Mouse (Mus musculus) 416B (cell line): ENCODE measurements around the gene Atp1b4.
"Not testable (repeated sequence)": the region's sequence is repeated elsewhere in the genome, so short reads cannot be mapped to it uniquely, and the experiment has no call there.

Source experiments
- DNase-seq: peaks from one replicate; pipeline ENCODE4 v3.0.0; 2011; ENCODE audit warnings: low read depth

Atp1b4 gene

GRCm38 (mm10) chrX:38315884-38316283, at the start of gene Atp1b4:
TSS of gene Atp1b4 (plus strand) at chrX:38316184.
- no peak for DNase-seq

GRCm38 (mm10) chrX:38308597-38308996, 7.4 kb upstream of the Atp1b4 start:
- no peak for DNase-seq

- no peak for DNase-seq
Observed at GRCm38 (mm10) chrX:38311054-38311453, 4.9 kb upstream of the Atp1b4 start.

GRCm38 (mm10) chrX:38312910-38313625, 2.9 kb upstream of the Atp1b4 start:
- no peak for DNase-seq

- no peak for DNase-seq
Observed at GRCm38 (mm10) chrX:38313626-38314210, 2.3 kb upstream of the Atp1b4 start.

GRCm38 (mm10) chrX:38330695-38331406, 14.9 kb downstream of the Atp1b4 start:
- no peak for DNase-seq

- DNase-seq = peak; percentile 67
Observed at GRCm38 (mm10) chrX:38334329-38335279, 18.6 kb downstream of the Atp1b4 start.

GRCm38 (mm10) chrX:38362016-38362415, 46.0 kb downstream of the Atp1b4 start:
- DNase-seq = no peak

GRCm38 (mm10) chrX:38364621-38365020, 48.6 kb downstream of the Atp1b4 start:
- peak; percentile 3 for DNase-seq

GRCm38 (mm10) chrX:38373169-38373568, 57.2 kb downstream of the Atp1b4 start:
- DNase-seq = not testable (repeated sequence)
